Mouse (Mus musculus) left cerebral cortex, adult 18-20 months (tissue): ENCODE data around the gene Nek5. TPM values are rescaled to one million over a fixed set of nuclear protein-coding genes. Genes with fewer than 3 reads are reported as not detected.

Source experiments
- DNase-seq, 2 experiments: peaks; one replicate each; pipeline ENCODE4 v3.0.0; 2021 to 2022; ENCODE audit warnings: low spot score in 2 of 2, mixed read lengths in 1 of 2
- long read RNA-seq, 2 experiments: library from polyadenylated mRNA; stranded (forward); transcript quantifications; one replicate each; pipeline ENCODE4 v2.0.0; 2021
- total RNA-seq, 2 experiments: library from RNA; stranded (reverse); gene quantifications; 2 replicates each; pipeline ENCODE4 v1.2.3; 2021

Nek5 gene
- total RNA-seq: not detected
- long read RNA-seq, experiment 1: 0 reads
- long read RNA-seq, experiment 2: 0 reads

DNA sequence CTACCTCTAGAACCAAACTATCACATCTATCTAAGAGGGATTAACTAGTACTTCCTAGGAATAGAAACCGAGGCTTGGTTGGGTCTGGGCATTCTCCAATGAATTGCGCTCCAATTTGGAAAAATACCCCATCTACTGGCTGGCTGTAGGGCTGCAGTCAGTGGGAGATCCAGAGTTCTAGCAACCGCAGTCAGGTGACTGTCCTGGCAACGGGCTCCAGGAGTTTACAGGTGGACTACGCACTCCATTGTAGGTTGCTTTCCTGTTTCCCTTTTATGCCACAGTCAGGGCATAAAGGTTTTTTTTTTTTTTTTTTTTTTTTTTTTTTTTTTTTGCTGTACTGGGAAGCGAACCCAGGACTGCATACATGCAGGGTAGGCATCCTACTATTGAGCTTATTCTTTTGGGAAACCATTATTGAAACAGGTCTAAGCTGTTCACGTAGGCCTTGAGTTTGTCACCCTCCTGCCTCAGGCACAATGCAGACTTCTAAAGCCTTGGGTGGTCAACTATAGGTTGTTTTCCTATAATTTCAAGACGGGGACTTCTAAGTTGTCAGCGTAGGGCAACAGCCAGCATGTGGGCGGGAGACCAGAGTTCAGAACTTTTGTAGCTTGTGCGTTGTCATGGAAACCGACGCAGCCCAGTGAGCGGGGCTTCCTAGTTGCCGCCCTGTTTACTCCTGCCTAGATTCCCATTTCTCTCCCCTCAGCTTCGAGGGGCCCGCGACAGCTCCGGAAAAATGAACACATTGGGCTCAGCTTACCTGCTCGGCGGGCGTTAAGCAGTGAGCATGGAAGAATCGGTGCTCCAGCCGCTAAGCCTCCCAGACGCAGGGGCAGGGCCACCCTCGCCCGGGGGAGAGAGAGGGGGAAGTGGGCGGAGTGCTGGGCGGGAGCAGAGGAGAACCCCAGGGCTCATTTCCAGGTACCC, at the start of gene Nek5:
Nek5 (minus strand) TSS at position 834 of the 933 bp plus-strand sequence.
- DNase-seq: no peak

DNA sequence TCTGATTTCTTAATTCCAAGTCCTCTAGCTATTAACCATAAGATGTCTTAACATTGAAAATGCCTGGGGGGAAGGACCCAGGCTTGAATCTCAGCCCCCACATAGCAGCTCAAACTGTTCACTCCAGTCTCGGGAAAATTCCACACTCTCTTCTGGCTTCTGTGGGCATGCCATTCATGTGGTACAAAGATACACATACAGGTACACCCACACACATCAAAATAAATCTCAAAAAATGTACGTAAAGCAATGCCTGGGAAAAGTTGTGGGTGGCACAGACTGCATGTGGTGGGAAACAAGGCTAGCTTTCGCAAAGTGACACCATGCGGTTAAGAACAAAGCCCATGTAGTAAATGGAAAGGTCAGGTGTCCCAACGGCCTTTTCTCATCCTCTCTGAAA, 44.3 kb upstream of the Nek5 start:
- DNase-seq: peak in 1 of 2 experiments; percentile 33

GRCm38 (mm10) chr8:22166080-22166603, 41.3 kb upstream of the Nek5 start, which contains the start of gene Nek3:
TSS of gene Nek3 (minus strand) at chr8:22166435.
- DNase-seq: peak; percentile 71 to 79

- DNase-seq: no peak
Measured at GRCm38 (mm10) chr8:22165251-22166079, 40.6 kb upstream of the Nek5 start.

- no peak for DNase-seq
Measured at GRCm38 (mm10) chr8:22164431-22164830, 39.6 kb upstream of the Nek5 start.

DNA sequence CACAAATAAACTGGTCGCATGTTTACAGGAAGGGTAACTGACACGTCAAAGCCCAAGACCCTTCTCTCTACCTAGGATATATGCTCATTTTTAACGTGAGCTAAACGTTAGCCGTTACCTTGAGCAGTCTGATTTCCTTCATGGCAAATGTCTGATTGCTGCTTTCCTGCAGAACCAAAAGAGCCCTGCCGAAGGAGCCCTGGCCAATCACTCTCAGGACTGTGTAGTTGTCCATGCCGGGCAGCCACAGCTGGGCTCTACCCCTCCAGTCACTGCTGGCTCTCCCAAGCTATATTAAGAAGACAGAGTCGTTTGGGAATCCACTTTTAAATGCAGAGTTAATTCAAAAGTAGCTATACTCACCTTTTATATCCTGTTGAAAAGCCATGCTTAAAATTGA, 37.4 kb upstream of the Nek5 start:
- DNase-seq: no peak

DNA sequence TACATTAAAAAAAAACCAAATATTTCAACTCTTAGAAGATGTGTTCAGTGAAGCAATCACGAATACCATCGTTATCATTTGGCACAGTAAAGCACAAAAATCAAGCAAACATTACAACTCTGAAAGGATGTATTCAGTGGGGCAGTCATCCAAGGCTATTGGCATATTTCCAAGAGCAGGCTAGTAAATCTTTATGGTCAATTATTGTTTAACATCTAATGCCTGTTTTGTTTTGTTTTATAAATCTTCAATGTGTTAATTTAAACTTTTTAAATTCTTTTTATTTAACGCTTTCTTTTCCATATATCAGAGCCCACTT, 25.5 kb upstream of the Nek5 start:
- DNase-seq: no peak

DNA sequence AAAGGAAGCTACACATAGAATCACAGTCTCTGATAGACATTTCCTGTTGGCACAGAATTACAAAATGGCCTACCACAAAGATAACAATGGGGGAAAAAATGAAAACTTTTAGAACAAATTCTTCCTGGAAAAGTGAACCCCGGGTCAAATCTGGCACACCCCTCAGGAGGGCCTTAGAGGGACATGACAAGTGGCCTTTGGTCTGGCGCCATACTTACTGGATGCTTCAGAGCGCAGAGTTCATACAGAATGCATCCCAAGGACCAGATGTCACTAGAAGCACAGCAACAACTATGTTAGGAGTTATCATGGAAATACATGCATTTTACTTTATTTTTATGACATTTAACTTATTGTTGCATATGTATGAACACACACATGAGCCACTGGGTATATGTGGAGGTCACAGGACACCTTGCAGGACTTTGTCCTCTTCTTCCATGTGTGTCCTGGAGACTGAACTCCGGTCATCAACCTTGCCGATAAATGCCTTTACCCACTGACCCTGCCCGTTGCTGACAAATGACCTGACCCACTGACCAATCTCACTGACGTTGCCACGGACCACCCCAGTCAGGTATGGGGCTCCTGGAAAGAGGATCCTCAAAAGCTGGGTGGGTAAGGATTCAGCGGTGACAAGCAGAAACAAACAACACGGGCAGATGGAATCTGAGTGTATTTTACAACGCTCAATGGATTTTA, 24.9 kb upstream of the Nek5 start:
- no peak for DNase-seq

GRCm38 (mm10) chr8:22148367-22148740, 23.5 kb upstream of the Nek5 start:
- DNase-seq: no peak

- DNase-seq: no peak
Measured at GRCm38 (mm10) chr8:22147706-22148366, 23.0 kb upstream of the Nek5 start.

DNA sequence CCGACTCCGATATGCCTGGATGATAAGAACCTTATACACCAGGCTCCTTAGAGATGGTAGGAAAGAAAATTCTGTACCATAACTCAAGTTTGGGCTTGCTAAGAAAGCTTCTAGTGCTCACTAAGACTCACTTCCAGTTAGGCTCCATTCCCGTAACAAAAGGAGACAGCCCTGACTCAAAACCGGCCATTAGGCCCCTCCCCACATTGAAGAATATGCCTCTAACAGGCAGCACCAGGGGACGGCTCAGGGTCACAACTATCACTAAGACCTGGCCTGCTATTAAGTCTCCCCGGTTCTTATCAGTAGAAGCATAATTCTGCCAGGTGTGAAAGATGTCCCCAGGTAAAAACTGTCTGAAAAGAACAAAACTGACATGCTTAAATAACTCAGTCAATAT, 21.0 kb upstream of the Nek5 start:
- DNase-seq: no peak

- DNase-seq: no peak
Measured at GRCm38 (mm10) chr8:22143764-22144491, 19.1 kb upstream of the Nek5 start.

DNA sequence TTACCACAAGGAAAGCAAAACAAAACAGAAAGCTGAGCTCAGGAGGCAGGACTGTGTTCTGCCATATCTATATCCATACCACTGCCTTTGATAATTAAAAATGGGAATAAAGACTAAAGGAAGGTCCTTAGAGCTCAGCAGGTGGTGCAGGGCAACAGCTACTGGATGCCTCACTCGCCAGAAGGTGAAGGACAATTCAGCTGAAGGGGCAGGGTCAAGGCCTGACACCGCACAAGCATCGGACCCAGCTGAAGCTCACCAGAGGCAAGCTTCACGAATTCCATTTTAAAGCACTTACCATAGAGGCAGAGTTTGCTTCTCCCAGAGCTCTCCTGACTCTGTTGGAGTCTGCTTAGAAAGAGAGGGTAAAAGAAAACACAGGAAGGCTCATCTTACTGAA, 17.7 kb upstream of the Nek5 start:
- no peak for DNase-seq

DNA sequence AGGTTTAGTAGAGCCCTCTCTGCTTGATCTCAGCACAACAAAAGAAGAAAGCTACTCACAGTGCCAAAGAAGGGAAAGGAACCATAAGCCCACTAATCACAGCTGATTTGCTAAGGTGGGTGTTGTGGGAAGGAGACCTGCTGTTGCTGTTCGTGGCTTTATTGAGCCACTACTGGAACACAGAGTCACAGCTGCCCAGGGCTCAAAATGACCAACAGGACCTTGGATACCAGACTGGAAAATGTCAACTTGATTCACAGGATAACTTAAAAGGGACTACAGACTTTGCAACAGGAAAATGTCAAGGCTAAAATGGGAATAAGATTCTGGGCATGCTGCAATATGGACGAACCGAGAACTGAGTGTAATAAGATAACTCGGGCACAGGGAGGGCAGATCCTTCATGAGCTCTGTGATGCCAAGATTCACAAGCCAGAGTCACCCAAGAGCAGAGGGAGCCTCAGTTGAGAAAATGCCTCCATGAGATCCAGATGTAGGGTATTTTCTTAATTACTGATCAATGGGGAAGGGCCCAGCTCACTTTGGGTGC, 17.1 kb upstream of the Nek5 start:
- no peak for DNase-seq

DNA sequence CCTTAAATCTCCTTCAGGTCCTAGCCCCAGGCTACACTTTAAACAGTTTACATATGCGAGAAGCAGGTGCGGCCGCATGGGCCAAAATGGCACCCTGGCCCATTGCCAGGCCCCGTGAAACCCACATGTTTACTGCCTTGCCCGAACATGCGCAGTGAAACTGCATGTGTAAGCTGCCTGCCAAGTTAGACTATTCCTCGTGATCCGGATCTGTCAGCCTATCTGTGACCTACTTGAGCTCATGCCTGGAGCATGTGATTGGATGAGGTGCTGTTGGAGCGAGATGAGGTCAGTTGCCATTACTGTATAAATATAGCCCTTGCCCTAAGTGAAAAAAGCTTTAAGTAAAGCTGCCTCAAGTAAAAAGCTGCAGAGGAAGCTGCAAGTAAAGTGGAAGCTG, 11.6 kb upstream of the Nek5 start:
- DNase-seq: peak in 1 of 2 experiments; percentile 3

DNA sequence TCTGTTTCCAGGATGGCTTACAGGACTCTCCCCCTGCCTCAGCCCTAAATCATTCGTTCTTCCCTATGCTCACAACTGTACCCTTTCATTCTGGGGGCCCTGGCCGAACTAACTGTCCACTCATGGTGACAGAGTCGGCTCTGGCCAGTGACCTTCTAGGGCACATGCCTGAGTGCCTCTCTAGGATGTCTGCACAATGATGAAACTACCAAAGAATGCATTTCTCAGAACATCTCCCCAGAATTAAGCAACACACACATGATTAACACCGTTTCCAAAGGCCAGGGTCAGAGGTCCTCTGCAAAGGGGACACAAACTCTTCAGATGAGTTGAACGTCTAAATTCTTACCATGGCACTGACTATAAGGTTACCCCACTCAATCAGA, 9.9 kb upstream of the Nek5 start:
- DNase-seq: no peak

DNA sequence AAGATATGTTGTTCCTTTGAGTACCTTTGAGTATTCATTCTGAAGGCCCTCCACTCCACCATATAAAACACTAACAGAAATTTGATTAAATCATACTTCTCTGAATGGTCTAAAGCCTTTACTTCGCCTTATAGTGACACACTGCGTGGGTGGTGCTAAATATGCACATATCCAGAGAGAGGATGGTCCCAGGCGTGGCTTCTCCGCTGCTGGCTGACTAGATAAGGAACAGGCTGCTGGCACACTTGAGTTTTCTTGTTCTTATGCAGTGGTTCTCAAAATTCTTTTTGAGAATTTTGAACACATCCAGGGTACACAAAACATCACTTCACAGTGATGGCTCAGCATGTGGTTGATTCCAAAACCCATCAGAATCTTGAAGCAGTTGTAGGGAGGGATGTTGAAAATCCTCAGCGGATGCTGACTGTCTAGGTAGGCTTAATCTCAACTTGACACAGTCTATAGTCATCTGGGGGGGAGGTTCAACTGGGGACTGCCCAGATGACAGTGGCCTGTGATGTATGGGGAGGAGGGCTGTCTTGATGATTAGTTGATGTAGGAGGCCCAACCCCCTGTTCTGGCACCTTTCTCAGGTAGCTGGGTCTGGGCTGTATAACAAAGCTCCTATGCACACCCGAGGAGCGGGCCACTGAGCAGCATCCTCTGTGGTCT, 9.4 kb upstream of the Nek5 start:
- no peak for DNase-seq

DNA sequence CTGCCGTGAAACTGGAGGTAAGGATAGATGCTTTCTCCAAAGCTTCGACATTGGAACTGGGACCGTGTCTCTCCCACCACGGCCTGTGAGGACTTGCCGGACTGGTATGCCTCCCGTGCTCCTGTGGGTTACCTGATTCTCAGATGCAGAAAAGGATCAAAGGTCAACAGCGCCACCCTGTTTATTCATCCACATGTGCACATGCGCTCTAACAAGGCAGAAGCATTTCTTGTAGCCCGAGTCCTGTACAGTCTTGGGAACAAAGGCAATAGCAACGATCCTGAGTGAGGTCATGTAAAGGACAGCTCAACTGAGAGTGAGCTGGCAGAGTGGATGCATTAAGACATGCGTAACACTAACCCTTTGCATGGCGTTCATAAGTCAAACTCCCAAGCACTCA, 7.2 kb upstream of the Nek5 start:
- DNase-seq: no peak

GRCm38 (mm10) chr8:22107020-22107419, 17.8 kb downstream of the Nek5 start:
- no peak for DNase-seq
